Mouse (Mus musculus) hindbrain, embryonic 12.5 days (tissue): ENCODE measurements around the gene Arpp21. TPM values are rescaled to one million over a fixed set of nuclear protein-coding genes. Genes with fewer than 3 reads are reported as not detected.

ENCODE experiments used
- ATAC-seq: fragments of 200-750 bp; cut with Nextera tagmentation; 2 replicates; pipeline ENCODE4 v1.8.0; 2017; ENCODE audit warnings: moderate TSS enrichment; ENCODE audit not compliant: low FRiP score
- H3K27ac ChIP-seq: fragments of 300-500 bp; sonication (generic); 2 replicates; pipeline ENCODE4 v1.5.1; 2016; ENCODE audit warnings: mild to moderate bottlenecking
- H3K27me3 ChIP-seq: fragments of 300-500 bp; sonication (generic); 2 replicates; pipeline ENCODE4 v1.6.1; 2016; ENCODE audit warnings: mild to moderate bottlenecking
- H3K36me3 ChIP-seq: fragments of 300-500 bp; sonication (generic); 2 replicates; pipeline ENCODE4 v1.6.1; 2016; ENCODE audit warnings: mild to moderate bottlenecking
- H3K4me1 ChIP-seq: fragments of 300-500 bp; sonication (generic); 2 replicates; pipeline ENCODE4 v1.6.1; 2016
- H3K4me2 ChIP-seq: fragments of 300-500 bp; sonication (generic); replicated peaks from 2 replicates; pipeline ENCODE4 v1.6.1; 2016; ENCODE audit warnings: mild to moderate bottlenecking
- H3K4me3 ChIP-seq: fragments of 300-500 bp; sonication (generic); 2 replicates; pipeline ENCODE4 v1.5.1; 2016; ENCODE audit warnings: mild to moderate bottlenecking
- H3K9ac ChIP-seq: fragments of 300-500 bp; sonication (generic); 2 replicates; pipeline ENCODE4 v1.6.1; 2016; ENCODE audit warnings: mild to moderate bottlenecking, moderate library complexity
- H3K9me3 ChIP-seq: fragments of 300-500 bp; sonication (generic); replicated peaks from 2 replicates; pipeline ENCODE4 v1.6.1; 2016; ENCODE audit warnings: mild to moderate bottlenecking
- WGBS: fragments of 180-500 bp; shearing (Covaris S2); methylation state at CpG from one replicate; pipeline ENCODE4 v1.1.7; 2016; 5-methylcytosine and 5-hydroxymethylcytosine counted together
- polyA plus RNA-seq: library from polyadenylated mRNA; unstranded; fragments of >200 nt; fragmentation: Nextera tagmentation; extraction: Ambion mirVana; gene quantifications from 2 replicates; pipeline ENCODE4 v1.2.1, GENCODE M21; 2016

Gene Arpp21
- polyA plus RNA-seq, 1 experiment from 2014 or later = 9.8 TPM

DNA sequence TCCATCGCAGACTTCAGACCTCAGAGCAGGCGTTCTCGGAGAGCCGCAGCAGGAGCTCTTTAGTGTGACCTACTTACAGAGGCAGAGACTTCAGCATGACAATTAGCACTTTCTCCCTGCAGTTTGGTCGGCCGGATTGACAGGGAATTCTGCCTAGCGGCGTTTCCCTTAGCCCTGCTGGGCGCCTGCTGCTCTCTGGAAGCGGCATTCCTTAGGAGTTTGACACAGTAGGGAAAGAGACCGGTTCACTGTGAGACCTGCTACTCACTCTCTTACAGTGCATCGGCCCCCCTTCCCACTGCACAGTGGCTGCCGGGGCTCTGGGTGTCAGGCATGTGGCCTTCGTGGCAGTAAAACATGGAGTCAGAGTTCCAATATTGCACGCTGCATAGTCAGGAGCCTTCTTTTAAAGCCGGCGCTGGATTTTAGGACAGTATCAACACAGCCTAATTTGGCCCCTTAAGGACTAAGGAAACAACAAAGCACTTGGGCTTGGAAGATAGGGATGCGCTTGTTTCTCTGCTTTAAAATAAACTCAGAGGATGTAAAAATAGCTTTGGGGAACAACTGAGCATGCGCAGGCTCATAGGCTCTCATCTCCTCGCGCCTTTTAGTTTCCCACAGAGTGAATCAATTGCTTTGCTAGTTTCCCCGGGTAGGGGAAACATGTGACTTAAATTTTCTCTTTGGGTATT, 117.2 kb downstream of the Arpp21 start:
- 2% methylated on average over 22 of the region's 22 CpGs for WGBS
- ATAC-seq = peak; percentile 69
- no peaks in the 10 kb centered on the region for H3K9me3 ChIP-seq
- H3K27ac ChIP-seq = 0 out of 2 replicates have a peak overlapping the region, but pooled peaks have one; percentile 52
- H3K4me1 ChIP-seq = peaks cover 24% of the 10 kb centered on the region
- H3K9ac ChIP-seq = peak overlapping the region; percentile 47; the same call in 1 of the 2 replicates
- H3K27me3 ChIP-seq = peaks cover 14% of the 10 kb centered on the region
- peak overlapping the region; percentile 24 for H3K4me3 ChIP-seq
- H3K36me3 ChIP-seq = no peaks in the 10 kb centered on the region
- peak overlapping the region; percentile 67 for H3K4me2 ChIP-seq

DNA sequence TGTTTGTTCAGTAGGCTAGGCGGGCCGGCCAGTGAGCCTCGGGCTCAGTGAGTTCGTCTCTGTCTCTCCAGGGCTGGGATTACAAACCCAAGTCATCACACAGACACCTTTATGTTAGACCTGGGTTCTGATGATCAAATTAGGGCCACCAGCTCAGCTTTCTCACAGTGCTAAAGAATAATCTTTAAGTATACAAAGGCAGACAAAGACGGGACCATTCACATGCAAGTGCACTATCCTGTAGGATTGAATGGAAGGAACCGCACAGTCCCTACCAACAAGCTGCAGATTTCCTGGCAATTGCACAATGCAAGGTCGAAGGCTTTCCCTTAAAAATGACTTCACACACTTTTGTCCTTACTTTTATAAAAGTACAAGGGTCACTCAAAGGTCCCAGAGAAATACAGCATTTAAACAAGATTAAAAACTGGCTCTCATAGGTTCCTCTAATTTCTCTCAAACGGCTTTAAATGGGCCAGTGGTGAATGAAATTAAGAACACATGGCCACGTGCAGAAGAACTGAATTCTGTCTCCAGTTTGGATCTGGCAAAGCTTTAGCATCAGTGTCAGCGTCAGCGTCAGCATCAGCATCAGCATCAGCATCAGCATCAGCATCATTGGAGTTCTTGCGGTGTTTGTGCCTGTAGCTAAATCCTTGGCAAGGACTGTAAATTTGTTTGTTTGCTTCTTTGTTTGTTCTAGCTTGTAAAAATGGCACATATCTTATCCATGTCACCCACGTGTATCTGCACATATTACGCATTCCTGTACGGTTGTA, 117.9 kb downstream of the Arpp21 start:
- Histone ChIP-seq H3K9ac (0 out of 2 replicates have a peak overlapping the region, but pooled peaks have one; percentile 47), H3K4me1 (peaks cover 20% of the 10 kb centered on the region), H3K27me3 (peaks cover 14% of the 10 kb centered on the region), H3K36me3 (no peaks in the 10 kb centered on the region), H3K4me2 (peak overlapping the region; percentile 67), H3K27ac (no peak overlapping the region), H3K4me3 (peak overlapping the region; percentile 24), H3K9me3 (no peaks in the 10 kb centered on the region)
- ATAC-seq = 0 out of 2 replicates have a peak, but pooled peaks have one; percentile 30
- 26% methylated on average over 15 of the region's 15 CpGs for WGBS

DNA sequence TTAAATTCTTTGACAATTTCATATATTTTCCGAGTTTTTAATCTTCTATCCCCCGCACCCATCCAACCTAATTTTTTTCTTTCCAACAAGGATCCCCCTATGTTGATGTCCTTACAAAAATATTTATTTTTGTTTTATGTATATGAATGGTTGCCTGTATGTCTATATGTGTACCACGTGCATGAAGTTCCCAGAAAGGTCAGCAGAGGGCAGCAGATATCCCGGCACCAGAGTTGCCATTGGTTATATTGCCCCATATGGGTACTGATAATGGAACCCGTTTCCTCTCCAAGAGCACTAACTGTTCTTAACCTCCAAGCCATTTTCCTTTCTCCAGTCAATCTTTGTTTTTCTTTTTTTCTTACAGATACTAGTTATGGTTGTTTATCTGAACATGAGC, 124.1 kb downstream of the Arpp21 start:
- Histone ChIP-seq H3K4me3 (no peak overlapping the region), H3K27ac (no peak overlapping the region), H3K27me3 (no peaks in the 10 kb centered on the region; the same call in 1 of the 2 replicates), H3K36me3 (no peaks in the 10 kb centered on the region), H3K4me1 (0 out of 2 replicates have a peak, but pooled peaks cover 2% of the 10 kb centered on the region), H3K9ac (no peak overlapping the region), H3K9me3 (no peaks in the 10 kb centered on the region), H3K4me2 (no peak overlapping the region)
- no peak for ATAC-seq
- 89% methylated on average over 5 of the region's 5 CpGs for WGBS

DNA sequence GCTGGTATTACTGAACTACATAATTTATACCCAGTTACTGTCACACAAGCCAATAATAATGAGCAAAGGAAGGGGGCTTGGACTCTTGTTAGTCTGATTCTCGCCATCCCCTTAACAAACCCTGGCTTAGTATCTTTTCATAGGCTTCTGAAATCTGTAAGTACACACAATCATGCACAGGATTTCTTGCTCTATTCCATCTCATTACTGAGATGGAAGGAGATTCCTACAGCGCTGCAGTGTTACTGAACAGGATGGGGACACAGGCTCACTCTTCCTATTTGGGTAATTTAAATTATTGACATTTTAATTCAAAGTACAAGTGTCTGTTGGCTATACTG, 132.9 kb downstream of the Arpp21 start:
- Histone ChIP-seq H3K36me3 (no peaks in the 10 kb centered on the region), H3K27ac (peak overlapping the region; percentile 48; the same call in 1 of the 2 replicates), H3K4me2 (no peak overlapping the region), H3K27me3 (no peaks in the 10 kb centered on the region), H3K9ac (no peak overlapping the region), H3K9me3 (no peaks in the 10 kb centered on the region), H3K4me3 (no peak overlapping the region), H3K4me1 (peaks cover 13% of the 10 kb centered on the region)
- WGBS = 63% methylated on average over 2 of the region's 2 CpGs
- no peak; the same call in none of the 2 replicates for ATAC-seq

DNA sequence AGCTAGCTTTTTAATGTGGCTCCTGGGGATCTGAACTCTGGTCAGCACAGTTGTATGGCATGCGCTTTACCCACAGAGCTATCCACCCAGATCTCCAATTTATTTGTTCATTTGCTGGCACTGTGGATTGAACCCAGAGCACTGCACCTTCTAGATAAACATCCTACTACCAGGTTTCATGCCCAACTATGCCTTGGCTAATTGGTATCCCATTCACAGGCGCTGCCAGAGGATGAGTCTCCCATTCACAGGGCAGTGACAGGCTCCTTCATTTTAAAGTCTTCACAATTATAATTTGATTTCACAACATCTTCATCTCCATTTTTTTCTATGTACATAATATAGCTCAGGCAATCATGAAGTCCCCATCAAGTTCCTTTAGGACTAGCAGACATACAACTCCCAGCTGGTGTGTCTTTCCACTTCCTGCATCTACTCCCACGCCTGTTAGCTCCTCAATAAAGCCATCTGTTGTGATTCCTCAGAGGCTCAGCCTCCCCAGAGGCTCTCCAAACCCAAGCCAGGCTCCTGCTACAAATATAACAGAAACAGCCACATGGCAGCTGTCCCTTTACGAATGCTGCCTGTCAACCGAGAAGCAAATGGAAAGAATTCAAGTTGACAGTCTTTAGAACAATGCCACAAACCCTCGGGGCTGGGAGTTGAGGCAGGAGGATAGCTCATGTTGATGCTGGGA, 133.4 kb downstream of the Arpp21 start:
- ATAC-seq = peak; percentile 90

DNA sequence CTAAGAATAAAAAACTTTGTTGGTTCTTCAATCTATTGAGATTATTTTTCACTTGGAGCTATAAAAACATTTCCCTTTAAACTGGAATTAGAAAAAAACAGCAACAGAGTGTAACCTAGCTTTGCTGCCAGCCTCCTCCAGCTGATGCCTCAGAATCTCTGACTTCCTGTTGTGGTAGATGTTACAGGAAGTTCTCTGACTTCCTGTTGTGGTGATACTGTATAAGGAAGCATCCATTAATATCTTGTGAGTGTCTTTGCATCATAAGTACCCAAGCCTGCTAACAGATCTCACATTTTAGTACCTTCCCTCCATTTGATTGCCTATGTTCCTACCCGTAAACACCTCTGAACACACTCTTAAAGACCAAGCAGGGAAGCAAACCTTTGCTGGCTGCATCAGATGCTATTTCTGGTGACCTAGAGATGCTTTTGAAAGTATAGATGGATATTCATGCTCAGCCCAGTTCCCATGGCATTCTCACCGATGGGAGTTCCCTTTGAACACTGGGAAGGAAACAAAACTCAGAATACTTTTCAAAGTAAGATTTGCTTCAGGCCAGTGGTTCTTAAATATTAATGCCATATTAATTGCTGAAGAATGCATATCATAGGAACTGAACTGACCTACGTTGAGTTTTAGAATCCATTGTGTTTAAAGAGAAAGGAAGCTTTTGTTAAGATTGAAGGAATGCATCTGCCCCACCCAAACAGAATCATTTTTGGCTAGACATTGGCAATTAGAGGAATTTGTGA, 134.7 kb downstream of the Arpp21 start:
- Histone ChIP-seq H3K4me1 (peaks cover 13% of the 10 kb centered on the region), H3K27me3 (no peaks in the 10 kb centered on the region), H3K9me3 (no peaks in the 10 kb centered on the region), H3K36me3 (no peaks in the 10 kb centered on the region), H3K27ac (no peak overlapping the region), H3K9ac (no peak overlapping the region), H3K4me2 (no peak overlapping the region), H3K4me3 (no peak overlapping the region)
- 68% methylated on average over 3 of the region's 3 CpGs for WGBS
- no peak for ATAC-seq

More for the DNA sequence above, 133.4 kb downstream of the Arpp21 start:
- Histone ChIP-seq H3K4me3 (no peak overlapping the region), H3K9me3 (no peaks in the 10 kb centered on the region), H3K36me3 (no peaks in the 10 kb centered on the region), H3K27ac (peak overlapping the region; percentile 48), H3K27me3 (no peaks in the 10 kb centered on the region), H3K4me1 (peaks cover 13% of the 10 kb centered on the region), H3K9ac (no peak overlapping the region), H3K4me2 (no peak overlapping the region)
- WGBS = 35% methylated on average over 6 of the region's 6 CpGs

DNA sequence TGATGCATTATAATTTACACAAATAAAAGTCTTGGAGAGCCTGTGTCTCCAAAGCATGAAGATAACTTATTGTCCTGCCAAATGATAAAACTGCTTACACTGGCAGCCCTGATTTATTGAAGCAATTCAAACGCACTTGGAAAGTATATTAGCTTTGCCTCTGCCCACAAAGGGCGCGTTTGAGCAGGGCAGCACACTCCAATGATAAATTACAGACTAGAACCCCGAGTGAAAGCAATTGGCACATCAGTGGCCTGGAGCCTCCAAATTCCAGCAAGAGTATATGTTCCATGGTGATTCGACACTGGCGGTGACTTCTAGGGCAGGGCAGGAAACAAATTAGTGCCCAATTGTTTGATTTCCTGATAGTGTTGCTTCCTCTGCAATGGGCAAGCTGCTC, 137.5 kb downstream of the Arpp21 start:
- Histone ChIP-seq H3K36me3 (no peaks in the 10 kb centered on the region), H3K9me3 (no peaks in the 10 kb centered on the region), H3K9ac (no peak overlapping the region), H3K27me3 (no peaks in the 10 kb centered on the region), H3K27ac (peak overlapping the region; percentile 40; the same call in 1 of the 2 replicates), H3K4me2 (no peak overlapping the region), H3K4me1 (peaks cover 11% of the 10 kb centered on the region), H3K4me3 (no peak overlapping the region)
- ATAC-seq = no peak
- 73% methylated on average over 6 of the region's 6 CpGs for WGBS

DNA sequence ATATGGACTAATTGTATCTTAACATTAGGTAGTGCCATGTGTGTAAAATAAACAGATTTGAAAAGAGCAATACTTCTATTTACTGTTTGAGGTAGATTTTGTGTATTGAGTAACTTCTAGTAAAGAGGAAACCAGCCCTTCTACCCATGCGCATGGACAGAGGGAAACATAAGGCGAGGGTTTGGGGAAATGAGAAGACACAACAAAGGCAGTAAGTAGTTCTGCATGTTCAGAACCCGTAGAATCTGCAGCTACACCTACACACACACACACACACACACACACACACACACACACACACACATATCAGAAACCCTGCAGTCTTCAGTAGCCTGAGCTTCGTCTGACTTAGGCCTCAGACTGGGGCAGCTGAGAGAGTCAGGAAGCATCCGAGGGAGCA, 140.0 kb downstream of the Arpp21 start:
- no peaks in the 10 kb centered on the region for H3K4me1 ChIP-seq
- no peak overlapping the region for H3K4me3 ChIP-seq
- no peaks in the 10 kb centered on the region for H3K27me3 ChIP-seq
- H3K9ac ChIP-seq = no peak overlapping the region
- no peaks in the 10 kb centered on the region for H3K9me3 ChIP-seq
- H3K4me2 ChIP-seq = no peak overlapping the region
- no peak overlapping the region for H3K27ac ChIP-seq
- H3K36me3 ChIP-seq = no peaks in the 10 kb centered on the region
- no peak for ATAC-seq
- 77% methylated on average over 5 of the region's 5 CpGs for WGBS

DNA sequence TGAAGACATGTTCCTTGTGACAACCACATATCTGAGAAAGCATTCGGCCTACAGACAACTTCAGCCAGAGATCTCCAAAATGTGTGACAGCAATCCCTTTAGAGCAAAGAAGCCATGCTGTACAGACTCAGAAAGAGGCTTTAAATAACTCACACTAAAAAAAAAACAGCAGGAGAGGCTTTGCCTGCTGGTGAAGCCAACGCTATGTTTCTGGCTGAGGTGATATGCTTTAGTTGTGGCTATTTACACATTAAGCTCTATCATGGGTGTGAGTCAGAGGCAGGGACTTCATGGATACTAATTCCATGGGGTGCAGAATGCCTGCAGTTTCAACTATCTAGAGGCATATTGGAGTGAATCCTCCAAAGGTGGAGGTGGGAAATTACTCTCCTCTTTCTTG, 140.5 kb downstream of the Arpp21 start:
- no peak overlapping the region for H3K27ac ChIP-seq
- WGBS = 85% methylated on average over 2 of the region's 2 CpGs
- H3K9ac ChIP-seq = no peak overlapping the region
- H3K4me2 ChIP-seq = no peak overlapping the region
- no peak overlapping the region for H3K4me3 ChIP-seq
- ATAC-seq = no peak
- H3K36me3 ChIP-seq = no peaks in the 10 kb centered on the region
- H3K9me3 ChIP-seq = no peaks in the 10 kb centered on the region
- H3K4me1 ChIP-seq = no peaks in the 10 kb centered on the region
- no peaks in the 10 kb centered on the region for H3K27me3 ChIP-seq

DNA sequence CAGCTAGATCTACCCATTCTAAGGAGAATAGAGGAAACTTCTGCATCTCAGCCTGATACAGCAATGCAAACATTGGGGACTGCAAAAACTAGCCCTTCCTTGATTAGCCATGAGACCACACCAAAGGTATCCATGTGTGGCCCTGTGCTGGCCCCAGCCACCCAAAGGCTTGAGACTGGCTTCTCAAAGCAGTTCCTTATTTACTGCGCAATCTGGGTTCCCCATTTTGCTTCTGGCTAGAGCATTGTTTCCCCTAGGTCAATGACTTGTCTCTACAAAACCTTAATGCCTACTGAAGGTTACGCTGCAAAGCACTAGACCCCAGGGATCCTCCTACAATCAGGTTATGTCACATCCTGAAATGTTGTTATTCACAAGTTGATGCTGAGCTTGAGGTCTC, 156.8 kb downstream of the Arpp21 start:
- H3K36me3 ChIP-seq = no peaks in the 10 kb centered on the region
- no peaks in the 10 kb centered on the region for H3K9me3 ChIP-seq
- WGBS = 90% methylated on average over 2 of the region's 2 CpGs
- ATAC-seq = no peak
- H3K4me2 ChIP-seq = no peak overlapping the region
- no peak overlapping the region for H3K9ac ChIP-seq
- H3K4me3 ChIP-seq = no peak overlapping the region
- H3K27me3 ChIP-seq = no peaks in the 10 kb centered on the region
- H3K4me1 ChIP-seq = peaks cover 17% of the 10 kb centered on the region
- H3K27ac ChIP-seq = no peak overlapping the region

DNA sequence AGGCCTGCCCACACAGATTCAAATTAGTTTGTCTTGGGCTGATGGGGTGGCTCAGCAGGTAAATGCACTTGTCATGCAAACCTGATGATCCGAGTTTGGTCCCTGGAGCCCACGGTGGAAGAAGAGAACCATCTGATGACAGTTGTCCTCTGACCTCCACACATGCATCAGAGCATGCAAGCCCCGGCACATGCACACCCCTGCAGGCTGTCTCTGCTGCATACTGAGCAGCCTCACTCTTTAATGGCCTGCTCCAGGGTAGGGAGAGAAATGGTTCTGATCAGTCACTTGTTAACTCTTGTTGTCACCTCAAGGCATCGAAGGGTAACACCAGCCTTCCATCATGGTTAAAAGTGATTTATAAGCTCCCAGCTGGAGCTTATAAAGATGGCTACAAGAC, 157.3 kb downstream of the Arpp21 start:
- Histone ChIP-seq H3K4me2 (no peak overlapping the region), H3K36me3 (no peaks in the 10 kb centered on the region)
- 48% methylated on average over 4 of the region's 4 CpGs for WGBS

More for the DNA sequence above, 157.3 kb downstream of the Arpp21 start:
- peak; percentile 69; the same call in 1 of the 2 replicates for ATAC-seq
- Histone ChIP-seq H3K9ac (no peak overlapping the region), H3K27ac (no peak overlapping the region), H3K4me1 (peaks cover 17% of the 10 kb centered on the region), H3K27me3 (no peaks in the 10 kb centered on the region), H3K9me3 (no peaks in the 10 kb centered on the region), H3K4me3 (no peak overlapping the region)
